Mouse (Mus musculus): ENCODE measurements around the gene Ephb2.

Ephb2 gene

GRCm38 (mm10) chr4:136835621-136836386 is at the start of gene Ephb2:
TSS of gene Ephb2 (minus strand) at chr4:136835988.
- peak; percentile 68 to 76 for DNase-seq (ENCODE audit: low spot score in 2 of 2)

DNA sequence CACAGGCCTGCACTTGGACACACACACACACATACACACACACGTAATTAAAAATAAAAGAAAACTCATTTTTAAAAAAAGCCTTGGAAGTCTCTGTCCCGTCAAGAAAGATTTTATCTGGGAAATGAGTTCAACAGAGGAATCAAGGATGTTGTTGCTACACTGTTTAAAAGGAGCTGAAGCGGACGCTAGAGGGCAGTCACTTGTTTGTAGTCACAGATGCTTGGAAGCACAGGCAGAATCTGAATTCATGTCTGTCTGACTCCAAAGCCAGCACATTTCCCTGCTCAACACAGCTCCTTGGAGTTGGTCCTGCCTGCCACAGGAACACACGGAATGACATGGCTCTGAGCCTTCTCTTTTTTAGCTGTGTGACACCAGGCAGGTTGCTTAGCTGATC is 42.8 kb upstream of the Ephb2 start:
- DNase-seq (ENCODE audit: low spot score in 2 of 2), result no peak

- no peak for DNase-seq (ENCODE audit: low spot score in 2 of 2)
Measured at GRCm38 (mm10) chr4:136878171-136878570, 42.4 kb upstream of the Ephb2 start.

GRCm38 (mm10) chr4:136876971-136877370 is 41.2 kb upstream of the Ephb2 start:
- DNase-seq (ENCODE audit: low spot score in 2 of 2), result peak; percentile 49 to 71

- no peak for DNase-seq (ENCODE audit: low spot score in 2 of 2)
Measured at GRCm38 (mm10) chr4:136875012-136875411, 39.2 kb upstream of the Ephb2 start.

GRCm38 (mm10) chr4:136868371-136868770 is 32.6 kb upstream of the Ephb2 start:
- no peak for DNase-seq (ENCODE audit: low spot score in 2 of 2)

DNA sequence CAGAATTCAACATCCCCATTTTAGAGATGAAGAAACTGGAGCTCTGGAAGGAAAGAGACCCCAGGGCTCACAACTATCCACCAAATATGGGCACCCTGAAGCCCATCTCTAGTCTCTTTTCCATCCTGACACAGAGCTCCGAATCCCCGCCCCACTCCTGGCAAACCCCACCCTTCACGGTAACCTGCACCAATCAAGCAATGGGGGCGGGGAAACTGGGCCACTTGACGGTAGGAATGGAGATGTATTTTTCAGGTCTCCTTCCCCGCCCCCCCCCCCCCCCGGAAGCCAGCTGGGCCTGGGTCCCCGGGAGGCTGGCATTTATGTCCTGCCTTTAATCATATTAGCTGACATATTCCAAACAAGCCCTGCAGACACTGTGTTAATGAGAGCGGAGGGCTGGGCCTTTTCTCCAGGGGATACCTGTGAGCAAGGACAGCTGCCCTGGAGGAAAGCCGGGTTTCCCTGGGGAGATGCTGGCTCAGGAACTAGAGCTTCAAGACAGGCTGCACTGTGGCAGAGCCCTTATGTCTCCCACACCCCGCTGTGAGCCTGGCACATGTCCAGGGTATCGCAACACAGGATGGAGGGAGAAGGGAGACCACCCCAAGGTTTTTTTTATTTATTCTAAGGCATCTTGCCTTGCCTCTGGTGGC is 32.0 kb upstream of the Ephb2 start:
- no peak for DNase-seq (ENCODE audit: low spot score in 2 of 2)

DNA sequence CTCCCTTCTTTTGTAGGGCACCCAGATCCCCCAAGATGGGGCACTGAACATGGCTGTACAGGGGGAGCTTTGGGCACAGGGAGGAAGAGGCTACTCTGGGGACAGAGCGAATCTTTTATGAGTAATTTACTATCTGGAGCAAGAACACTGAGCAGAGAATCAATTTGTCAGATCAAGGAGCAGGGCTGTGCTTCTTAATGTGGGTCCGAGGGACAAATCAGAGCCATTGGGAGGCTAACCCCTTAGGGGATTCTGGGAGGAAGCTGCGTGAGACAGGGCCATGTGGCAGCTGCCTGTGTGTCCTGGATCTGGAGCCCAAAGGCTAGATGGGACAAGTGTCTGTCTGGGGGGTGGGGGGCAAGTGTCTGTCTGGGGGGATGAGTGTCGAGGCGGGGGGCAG is 29.7 kb upstream of the Ephb2 start:
- no peak for DNase-seq (ENCODE audit: low spot score in 2 of 2)

DNA sequence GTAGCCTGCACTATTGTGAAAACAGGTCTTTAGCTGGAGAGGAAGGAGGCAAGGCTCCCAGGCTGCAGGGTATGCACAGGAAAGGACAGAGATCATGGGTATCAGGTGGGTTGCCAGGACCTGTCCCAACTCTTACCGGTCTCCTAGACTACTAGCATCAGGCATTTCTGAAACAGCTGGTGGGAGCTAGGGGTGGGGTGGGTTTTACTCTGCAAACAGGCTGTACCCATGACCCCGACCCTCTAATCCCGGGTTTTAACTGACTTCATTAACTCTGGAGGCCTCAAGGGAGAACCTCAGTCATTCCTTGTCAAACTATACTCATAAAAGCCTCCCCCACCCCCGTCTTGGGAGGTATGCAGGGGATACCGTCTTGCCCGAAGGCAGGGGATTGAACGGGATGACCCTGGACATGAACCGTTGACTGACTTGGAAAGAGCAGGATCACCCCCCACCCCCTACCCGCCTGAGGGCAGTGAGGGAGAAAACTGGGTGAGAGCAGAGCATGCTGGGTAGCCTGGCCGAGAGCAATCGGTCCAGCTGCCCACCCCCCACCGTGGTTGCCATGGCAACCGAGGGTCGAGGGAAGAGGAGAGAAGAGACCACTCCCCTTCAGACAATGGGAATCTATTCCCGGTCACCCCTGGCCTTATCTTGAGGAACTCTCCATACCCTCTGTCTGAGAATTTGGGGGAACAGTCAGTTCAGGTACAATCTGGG is 29.1 kb upstream of the Ephb2 start:
- no peak for DNase-seq (ENCODE audit: low spot score in 2 of 2)

DNA sequence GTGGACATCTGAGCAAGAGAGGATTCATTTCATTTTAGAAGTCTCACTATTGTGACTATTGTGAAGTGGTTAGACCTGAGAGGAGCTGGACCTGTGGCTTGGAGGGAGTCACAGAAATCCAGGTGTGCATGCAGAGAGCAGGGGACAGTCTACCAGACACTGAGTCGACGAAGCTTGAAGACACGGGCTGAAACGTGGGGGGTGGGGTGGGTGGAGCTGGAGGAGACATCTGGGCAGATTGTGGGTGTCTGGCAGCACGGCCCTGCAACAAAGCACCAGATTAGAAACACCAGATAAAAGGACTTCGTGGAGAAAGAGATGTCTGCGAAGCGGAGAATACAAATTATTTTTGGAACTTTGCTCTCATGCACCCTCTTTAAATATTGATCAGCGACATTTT is 27.7 kb upstream of the Ephb2 start:
- no peak for DNase-seq (ENCODE audit: low spot score in 2 of 2)

- no peak for DNase-seq (ENCODE audit: low spot score in 2 of 2)
Measured at GRCm38 (mm10) chr4:136862411-136862810, 26.6 kb upstream of the Ephb2 start.

GRCm38 (mm10) chr4:136861806-136862205 is 26.0 kb upstream of the Ephb2 start:
- DNase-seq (ENCODE audit: low spot score in 2 of 2), result no peak

GRCm38 (mm10) chr4:136860022-136860421 is 24.2 kb upstream of the Ephb2 start:
- no peak for DNase-seq (ENCODE audit: low spot score in 2 of 2)

DNA sequence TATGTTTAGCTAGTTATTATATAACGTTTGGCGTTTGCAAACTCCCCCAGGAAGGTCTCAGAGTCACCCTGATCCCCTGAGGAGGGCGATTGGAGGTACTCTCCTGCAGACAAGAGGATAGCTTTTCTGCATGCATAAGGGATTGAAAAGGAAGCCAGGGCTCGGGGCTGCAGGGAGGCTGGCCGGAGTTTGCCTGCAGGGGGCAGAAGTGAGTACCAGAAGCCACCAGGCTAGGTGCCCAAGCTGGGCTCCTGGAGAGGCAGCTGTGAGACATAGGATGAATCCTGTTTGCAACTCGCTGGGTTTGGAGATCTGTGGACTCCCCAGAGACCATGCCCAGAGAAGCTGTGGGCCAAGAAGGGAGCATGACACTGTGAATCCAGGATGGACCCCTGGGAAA is 19.3 kb upstream of the Ephb2 start:
- DNase-seq (ENCODE audit: low spot score in 2 of 2), result no peak

DNA sequence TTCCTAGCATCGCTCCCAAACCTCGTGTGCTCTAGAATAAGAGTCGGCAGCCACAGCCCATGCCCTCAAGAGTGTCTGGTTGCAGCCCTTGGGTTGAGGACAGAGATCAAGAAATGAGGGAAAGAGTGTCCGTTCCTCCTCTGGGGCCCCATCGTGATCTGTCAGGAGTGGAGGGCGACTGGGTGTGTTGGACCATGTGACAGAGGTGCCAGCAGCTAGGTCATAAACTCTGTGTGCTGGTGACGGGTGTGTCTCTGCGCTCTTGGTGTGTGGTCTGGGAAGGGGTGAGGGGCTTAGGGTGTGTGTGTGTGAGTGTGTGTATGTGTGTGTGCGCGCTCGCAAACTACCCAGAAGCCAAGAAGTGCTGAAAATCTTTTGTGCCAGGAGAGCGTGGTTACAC is 17.2 kb upstream of the Ephb2 start:
- DNase-seq (ENCODE audit: low spot score in 2 of 2), result no peak

- no peak for DNase-seq (ENCODE audit: low spot score in 2 of 2)
Measured at GRCm38 (mm10) chr4:136852119-136852518, 16.3 kb upstream of the Ephb2 start.

DNA sequence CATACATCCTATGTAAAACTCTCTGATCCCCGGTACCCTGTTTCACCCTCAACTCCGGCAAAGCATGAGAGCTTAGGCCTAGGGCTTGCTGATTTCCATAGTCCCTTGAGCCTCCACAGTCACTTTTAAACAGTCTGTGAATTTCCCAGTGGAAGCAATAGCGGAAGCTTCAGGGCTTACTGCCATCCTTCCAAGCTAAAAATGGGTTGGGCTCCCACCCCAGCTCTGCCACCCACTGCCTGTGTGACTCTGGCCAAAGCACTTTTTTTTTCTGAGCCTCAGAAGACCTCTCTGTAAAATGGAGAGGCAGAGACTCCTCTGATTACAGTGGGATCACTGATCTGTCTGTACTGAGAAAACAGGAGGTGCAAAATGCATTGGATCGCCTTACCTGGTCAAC is 12.8 kb upstream of the Ephb2 start:
- no peak for DNase-seq (ENCODE audit: low spot score in 2 of 2)

DNA sequence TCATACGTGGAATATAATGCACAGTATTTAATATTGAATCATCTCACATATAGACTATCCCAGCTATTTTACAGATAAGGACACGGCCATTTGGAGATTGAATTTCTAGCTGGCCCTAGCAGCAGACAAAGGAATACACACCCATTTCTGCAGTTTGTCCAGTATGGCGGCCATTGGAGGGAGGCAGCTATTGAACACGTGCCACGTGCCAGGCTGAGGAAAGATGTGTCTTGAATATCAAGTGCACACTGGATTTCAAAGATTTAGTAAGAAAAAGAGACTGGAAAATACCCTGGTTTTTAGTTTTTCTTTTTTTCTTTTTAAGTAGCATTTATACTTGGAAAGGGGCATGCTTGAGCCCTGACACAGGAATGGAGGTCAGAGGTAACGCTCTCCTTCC is 11.4 kb upstream of the Ephb2 start:
- no peak for DNase-seq (ENCODE audit: low spot score in 2 of 2)

GRCm38 (mm10) chr4:136842802-136843201 is 7.0 kb upstream of the Ephb2 start:
- DNase-seq (ENCODE audit: low spot score in 2 of 2), result no peak

DNA sequence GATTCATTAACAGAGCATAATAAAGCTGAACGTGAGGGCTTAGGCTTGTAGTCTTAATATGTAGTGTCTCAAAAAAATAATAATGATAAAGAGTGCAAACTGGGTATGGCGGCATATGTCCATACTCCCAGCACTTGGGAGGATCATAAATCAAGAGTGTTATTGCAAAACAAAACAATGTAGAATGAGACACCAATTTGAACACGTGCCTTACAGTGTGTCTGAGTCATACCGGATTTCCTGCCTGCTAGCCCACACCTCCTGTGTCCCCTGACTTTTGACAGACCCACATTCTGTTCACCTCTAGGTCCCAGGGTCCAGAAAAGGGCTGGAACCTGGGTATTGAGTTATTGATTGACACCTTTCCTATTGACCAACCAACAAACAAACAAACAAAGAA is 6.2 kb upstream of the Ephb2 start:
- DNase-seq (ENCODE audit: low spot score in 2 of 2), result no peak

DNA sequence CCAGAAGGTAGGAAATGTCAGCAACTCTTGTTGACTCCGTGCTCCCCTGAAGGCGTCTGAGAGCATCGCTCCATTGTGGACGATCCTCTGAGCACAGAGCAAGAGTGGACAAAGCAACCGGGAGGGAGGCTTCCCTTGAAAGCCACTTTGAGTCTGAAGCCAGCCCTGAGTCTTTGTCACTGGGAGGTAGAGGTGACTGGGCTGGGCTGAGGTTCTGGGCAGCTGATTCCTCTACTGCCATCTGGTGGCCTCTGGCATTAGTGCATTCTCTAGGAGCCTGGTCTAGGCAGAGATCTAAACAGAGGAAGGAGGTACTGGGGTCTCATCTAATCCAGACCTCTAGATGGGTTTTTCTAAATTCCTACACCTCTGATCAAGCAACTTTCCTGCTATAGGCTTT is 5.3 kb upstream of the Ephb2 start:
- DNase-seq (ENCODE audit: low spot score in 2 of 2), result peak; percentile 65 to 85

DNA sequence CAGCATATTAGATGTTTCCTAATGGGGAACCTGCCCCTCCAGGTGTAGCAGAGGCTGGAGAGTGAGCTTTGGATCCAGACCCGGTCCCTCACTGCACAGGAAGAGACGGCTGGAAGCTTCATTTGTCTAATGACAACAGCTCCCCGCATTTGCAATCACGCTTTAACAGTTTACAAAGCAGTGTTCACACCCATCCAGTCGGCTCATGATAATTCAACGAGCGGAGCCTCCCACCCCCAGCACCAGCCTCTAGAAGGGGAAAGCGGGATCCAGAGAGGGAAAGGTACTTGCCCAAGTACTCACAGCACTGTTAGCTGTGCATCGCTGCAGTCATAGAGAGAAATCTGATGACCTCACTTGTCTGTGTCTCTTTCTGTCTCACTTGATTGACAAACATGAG is 2.7 kb upstream of the Ephb2 start:
- no peak for DNase-seq (ENCODE audit: low spot score in 2 of 2)

- DNase-seq (ENCODE audit: low spot score in 2 of 2), result no peak
Measured at GRCm38 (mm10) chr4:136838026-136838425, 2.2 kb upstream of the Ephb2 start.
